Mouse (Mus musculus): ENCODE data around the gene Ccdc149.

Ccdc149 gene

GRCm38 (mm10) chr5:52470991-52471801 lies at the start of gene Ccdc149:
Gene Ccdc149 (minus strand): TSS chr5:52471521.
- DNase-seq (ENCODE audit: low spot score in 2 of 2), result peak; percentile 86 to 88

- no peak for DNase-seq (ENCODE audit: low spot score in 2 of 2)
These were observed 48.6 kb upstream of the Ccdc149 start for GRCm38 (mm10) chr5:52519921-52520320.

GRCm38 (mm10) chr5:52516072-52516476 lies 44.8 kb upstream of the Ccdc149 start:
- DNase-seq (ENCODE audit: low spot score in 2 of 2), result no peak

GRCm38 (mm10) chr5:52515246-52516021 lies 44.1 kb upstream of the Ccdc149 start:
- DNase-seq (ENCODE audit: low spot score in 2 of 2), result peak; percentile 72 to 75

GRCm38 (mm10) chr5:52511089-52511488 lies 39.8 kb upstream of the Ccdc149 start:
- no peak for DNase-seq (ENCODE audit: low spot score in 2 of 2)

GRCm38 (mm10) chr5:52509416-52509815 lies 38.1 kb upstream of the Ccdc149 start:
- no peak for DNase-seq (ENCODE audit: low spot score in 2 of 2)

- DNase-seq (ENCODE audit: low spot score in 2 of 2), result no peak
These were observed 33.3 kb upstream of the Ccdc149 start for GRCm38 (mm10) chr5:52504666-52505065.

- DNase-seq (ENCODE audit: low spot score in 2 of 2), result peak in 1 of 2 experiments; percentile 17
These were observed 32.8 kb upstream of the Ccdc149 start for GRCm38 (mm10) chr5:52504148-52504547.

- no peak for DNase-seq (ENCODE audit: low spot score in 2 of 2)
These were observed 24.4 kb upstream of the Ccdc149 start for GRCm38 (mm10) chr5:52495671-52496070.

GRCm38 (mm10) chr5:52491496-52491895 lies 20.2 kb upstream of the Ccdc149 start:
- no peak for DNase-seq (ENCODE audit: low spot score in 2 of 2)

GRCm38 (mm10) chr5:52487559-52488430 lies 16.5 kb upstream of the Ccdc149 start:
- no peak for DNase-seq (ENCODE audit: low spot score in 2 of 2)

- DNase-seq (ENCODE audit: low spot score in 2 of 2), result no peak
These were observed 5.5 kb upstream of the Ccdc149 start for GRCm38 (mm10) chr5:52476826-52477225.

- peak; percentile 75 to 78 for DNase-seq (ENCODE audit: low spot score in 2 of 2)
These were observed 5.0 kb upstream of the Ccdc149 start for GRCm38 (mm10) chr5:52476292-52476701.

- DNase-seq (ENCODE audit: low spot score in 2 of 2), result peak in 1 of 2 experiments; percentile 14
These were observed 2.7 kb upstream of the Ccdc149 start for GRCm38 (mm10) chr5:52473988-52474387.

GRCm38 (mm10) chr5:52470551-52470950 lies 770 bp downstream of the Ccdc149 start:
- DNase-seq (ENCODE audit: low spot score in 2 of 2), result no peak

GRCm38 (mm10) chr5:52467841-52468240 lies 3.5 kb downstream of the Ccdc149 start:
- no peak for DNase-seq (ENCODE audit: low spot score in 2 of 2)

- no peak for DNase-seq (ENCODE audit: low spot score in 2 of 2)
These were observed 8.9 kb downstream of the Ccdc149 start for GRCm38 (mm10) chr5:52462447-52462846.

- no peak for DNase-seq (ENCODE audit: low spot score in 2 of 2)
These were observed 9.7 kb downstream of the Ccdc149 start for GRCm38 (mm10) chr5:52461434-52462124.

- DNase-seq (ENCODE audit: low spot score in 2 of 2), result no peak
These were observed 12.0 kb downstream of the Ccdc149 start for GRCm38 (mm10) chr5:52459308-52459707.

GRCm38 (mm10) chr5:52457154-52457553 lies 14.2 kb downstream of the Ccdc149 start:
- no peak for DNase-seq (ENCODE audit: low spot score in 2 of 2)

GRCm38 (mm10) chr5:52450821-52451220 lies 20.5 kb downstream of the Ccdc149 start:
- DNase-seq (ENCODE audit: low spot score in 2 of 2), result no peak
